Mouse (Mus musculus) forebrain, embryonic 12.5 days (tissue): Measurements from ENCODE around the gene Rin3. TPM values are rescaled to one million over a fixed set of nuclear protein-coding genes. Genes with fewer than 3 reads are reported as not detected.
"Not testable (repeated sequence)": the region's sequence is repeated elsewhere in the genome, so short reads cannot be mapped to it uniquely, and the experiment has no call there.

ENCODE experiments used
- ATAC-seq: fragments of 200-750 bp; cut with Nextera tagmentation; 2 replicates; pipeline ENCODE4 v1.8.0; 2017; ENCODE audit warnings: moderate TSS enrichment; ENCODE audit not compliant: low FRiP score
- H3K27ac ChIP-seq: fragments of 300-500 bp; sonication (generic); 2 replicates; pipeline ENCODE4 v1.5.1; 2016; ENCODE audit warnings: mild to moderate bottlenecking
- H3K27me3 ChIP-seq: fragments of 300-500 bp; sonication (generic); 2 replicates; pipeline ENCODE4 v1.6.1; 2016; ENCODE audit warnings: mild to moderate bottlenecking
- H3K36me3 ChIP-seq: fragments of 300-500 bp; sonication (generic); replicated peaks from 2 replicates; pipeline ENCODE4 v1.6.1; 2016; ENCODE audit warnings: mild to moderate bottlenecking
- H3K4me1 ChIP-seq: fragments of 300-500 bp; sonication (generic); 2 replicates; pipeline ENCODE4 v1.6.1; 2016
- H3K4me2 ChIP-seq: fragments of 300-500 bp; sonication (generic); 2 replicates; pipeline ENCODE4 v1.6.1; 2016; ENCODE audit warnings: mild to moderate bottlenecking, moderate library complexity
- H3K4me3 ChIP-seq: fragments of 300-500 bp; sonication (generic); replicated peaks from 2 replicates; pipeline ENCODE4 v1.5.1; 2016; ENCODE audit warnings: mild to moderate bottlenecking
- H3K9ac ChIP-seq: fragments of 300-500 bp; sonication (generic); 2 replicates; pipeline ENCODE4 v1.6.1; 2016; ENCODE audit warnings: mild to moderate bottlenecking
- H3K9me3 ChIP-seq: fragments of 300-500 bp; sonication (generic); 2 replicates; pipeline ENCODE4 v1.6.1; 2016
- WGBS: fragments of 180-500 bp; shearing (Covaris S2); methylation state at CpG from one replicate; pipeline ENCODE4 v1.1.7; 2016; 5-methylcytosine and 5-hydroxymethylcytosine counted together
- polyA plus RNA-seq: library from polyadenylated mRNA; unstranded; fragments of >200 nt; fragmentation: Nextera tagmentation; extraction: Ambion mirVana; gene quantifications from 2 replicates; pipeline ENCODE4 v1.2.1, GENCODE M21; 2016

Gene Rin3
- polyA plus RNA-seq, 1 experiment from 2014 or later: 2.9 TPM

- no peak for ATAC-seq
- Histone ChIP-seq H3K36me3 (no peaks in the 10 kb centered on the region), H3K4me2 (no peak overlapping the region), H3K4me3 (no peak overlapping the region), H3K4me1 (no peaks in the 10 kb centered on the region), H3K9ac (no peak overlapping the region), H3K9me3 (no peaks in the 10 kb centered on the region), H3K27me3 (no peaks in the 10 kb centered on the region), H3K27ac (no peak overlapping the region)
- WGBS: 86% methylated on average over 3 of the region's 3 CpGs
Measured at GRCm38 (mm10) chr12:102258522-102259112, 24.2 kb upstream of the Rin3 start.

- Histone ChIP-seq H3K4me2 (no peak overlapping the region), H3K27me3 (no peaks in the 10 kb centered on the region), H3K9ac (no peak overlapping the region), H3K9me3 (no peaks in the 10 kb centered on the region), H3K4me3 (no peak overlapping the region), H3K36me3 (no peaks in the 10 kb centered on the region), H3K4me1 (no peaks in the 10 kb centered on the region), H3K27ac (no peak overlapping the region)
- ATAC-seq: no peak
- WGBS: 68% methylated on average over 8 of the region's 8 CpGs
Measured at GRCm38 (mm10) chr12:102261933-102262396, 20.9 kb upstream of the Rin3 start.

DNA sequence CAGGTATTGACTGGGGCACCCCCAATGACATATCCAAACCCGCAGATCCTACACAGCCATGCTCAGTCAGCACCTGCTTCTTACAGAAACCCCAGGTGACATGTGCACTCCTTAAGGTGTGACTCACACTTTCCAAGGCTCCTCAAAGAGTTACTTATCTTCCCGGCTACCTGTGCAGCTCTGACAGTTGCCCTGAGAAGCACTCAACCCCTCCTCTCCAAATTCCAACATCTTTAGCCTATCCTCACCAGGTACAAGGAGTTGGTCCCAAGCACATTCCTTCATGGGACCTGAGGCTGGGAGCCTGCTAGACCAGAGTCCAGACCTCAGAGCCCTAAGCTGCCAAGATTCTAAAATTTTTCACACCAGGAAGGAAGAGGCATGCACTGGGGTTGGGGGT lies 20.0 kb upstream of the Rin3 start:
- H3K4me1 ChIP-seq: no peaks in the 10 kb centered on the region
- no peaks in the 10 kb centered on the region for H3K27me3 ChIP-seq
- H3K36me3 ChIP-seq: no peaks in the 10 kb centered on the region
- H3K27ac ChIP-seq: no peak overlapping the region
- H3K9ac ChIP-seq: no peak overlapping the region
- no peak overlapping the region for H3K4me3 ChIP-seq
- ATAC-seq: no peak
- H3K9me3 ChIP-seq: no peaks in the 10 kb centered on the region
- no peak overlapping the region for H3K4me2 ChIP-seq
- 97% methylated on average over 2 of the region's 2 CpGs for WGBS

DNA sequence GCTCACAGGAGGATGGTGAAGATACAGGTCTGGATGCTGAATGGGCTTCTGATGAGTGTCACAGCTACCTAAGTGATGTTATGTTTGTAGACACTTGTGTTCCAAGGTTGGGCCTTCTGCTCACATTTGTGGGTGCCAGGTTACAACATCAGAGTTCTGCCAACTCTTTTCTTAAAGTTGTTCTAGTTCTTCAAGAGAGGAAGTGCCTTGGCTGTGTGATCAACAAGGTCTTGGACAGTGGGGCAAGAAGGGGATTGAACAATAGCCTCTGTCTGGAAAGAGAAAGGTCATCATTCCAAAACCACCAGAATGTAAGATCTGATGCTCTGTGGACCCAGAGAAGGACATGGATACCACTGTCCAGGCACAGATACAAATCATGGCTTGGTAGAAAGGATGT lies 19.6 kb upstream of the Rin3 start:
- Histone ChIP-seq H3K4me3 (no peak overlapping the region), H3K4me1 (no peaks in the 10 kb centered on the region), H3K27ac (no peak overlapping the region), H3K9ac (no peak overlapping the region), H3K4me2 (no peak overlapping the region), H3K27me3 (no peaks in the 10 kb centered on the region), H3K9me3 (no peaks in the 10 kb centered on the region), H3K36me3 (no peaks in the 10 kb centered on the region)
- ATAC-seq: no peak

- no peak for ATAC-seq
- no peak overlapping the region for H3K4me3 ChIP-seq
- H3K27ac ChIP-seq: no peak overlapping the region
- H3K9me3 ChIP-seq: no peaks in the 10 kb centered on the region
- no peaks in the 10 kb centered on the region for H3K36me3 ChIP-seq
- no peaks in the 10 kb centered on the region for H3K4me1 ChIP-seq
- H3K4me2 ChIP-seq: no peak overlapping the region
- H3K27me3 ChIP-seq: no peaks in the 10 kb centered on the region
- no peak overlapping the region for H3K9ac ChIP-seq
- WGBS: 88% methylated on average over 8 of the region's 8 CpGs
Measured at GRCm38 (mm10) chr12:102266433-102266832, 16.4 kb upstream of the Rin3 start.

DNA sequence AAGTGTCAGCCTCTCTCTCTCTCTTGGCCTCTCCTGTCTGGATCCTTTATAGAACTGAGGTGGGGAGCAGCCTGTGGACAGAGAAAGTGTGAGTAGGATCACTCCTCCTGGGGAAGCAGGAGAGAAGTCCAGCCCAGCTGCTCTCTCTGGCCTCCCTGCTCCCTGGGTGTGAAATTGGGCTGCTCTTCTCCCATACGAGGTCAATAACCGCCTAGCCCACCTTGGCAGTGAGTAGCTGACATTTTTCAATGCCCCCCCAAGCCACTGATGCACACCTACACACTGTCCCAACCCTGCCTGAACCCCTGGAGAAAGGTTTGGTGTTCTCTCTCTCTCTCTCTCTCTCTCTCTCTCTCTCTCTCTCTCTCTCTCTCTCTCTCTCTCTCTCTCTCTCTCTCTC lies 13.7 kb upstream of the Rin3 start:
- no peak overlapping the region for H3K9ac ChIP-seq
- 65% methylated on average over 2 of the region's 2 CpGs for WGBS

GRCm38 (mm10) chr12:102270776-102271405 lies 12.0 kb upstream of the Rin3 start:
- ATAC-seq: no peak
- 90% methylated on average over 6 of the region's 6 CpGs for WGBS

More for the DNA sequence above, 13.7 kb upstream of the Rin3 start:
- Histone ChIP-seq H3K4me3 (no peak overlapping the region), H3K9me3 (no peaks in the 10 kb centered on the region), H3K4me1 (no peaks in the 10 kb centered on the region), H3K27me3 (no peaks in the 10 kb centered on the region), H3K4me2 (no peak overlapping the region), H3K36me3 (no peaks in the 10 kb centered on the region), H3K27ac (no peak overlapping the region)
- no peak for ATAC-seq

GRCm38 (mm10) chr12:102271447-102271846 lies 11.4 kb upstream of the Rin3 start:
- WGBS: 81% methylated on average over 4 of the region's 4 CpGs
- no peak overlapping the region for H3K9ac ChIP-seq
- H3K27ac ChIP-seq: no peak overlapping the region
- no peaks in the 10 kb centered on the region for H3K27me3 ChIP-seq
- H3K4me3 ChIP-seq: no peak overlapping the region
- H3K9me3 ChIP-seq: no peaks in the 10 kb centered on the region
- H3K4me1 ChIP-seq: no peaks in the 10 kb centered on the region
- no peak for ATAC-seq
- H3K36me3 ChIP-seq: no peaks in the 10 kb centered on the region
- H3K4me2 ChIP-seq: no peak overlapping the region

More at GRCm38 (mm10) chr12:102270776-102271405, 12.0 kb upstream of the Rin3 start:
- Histone ChIP-seq H3K9ac (no peak overlapping the region), H3K4me3 (no peak overlapping the region), H3K36me3 (no peaks in the 10 kb centered on the region), H3K27me3 (no peaks in the 10 kb centered on the region), H3K27ac (no peak overlapping the region), H3K4me1 (no peaks in the 10 kb centered on the region), H3K9me3 (no peaks in the 10 kb centered on the region), H3K4me2 (no peak overlapping the region)

DNA sequence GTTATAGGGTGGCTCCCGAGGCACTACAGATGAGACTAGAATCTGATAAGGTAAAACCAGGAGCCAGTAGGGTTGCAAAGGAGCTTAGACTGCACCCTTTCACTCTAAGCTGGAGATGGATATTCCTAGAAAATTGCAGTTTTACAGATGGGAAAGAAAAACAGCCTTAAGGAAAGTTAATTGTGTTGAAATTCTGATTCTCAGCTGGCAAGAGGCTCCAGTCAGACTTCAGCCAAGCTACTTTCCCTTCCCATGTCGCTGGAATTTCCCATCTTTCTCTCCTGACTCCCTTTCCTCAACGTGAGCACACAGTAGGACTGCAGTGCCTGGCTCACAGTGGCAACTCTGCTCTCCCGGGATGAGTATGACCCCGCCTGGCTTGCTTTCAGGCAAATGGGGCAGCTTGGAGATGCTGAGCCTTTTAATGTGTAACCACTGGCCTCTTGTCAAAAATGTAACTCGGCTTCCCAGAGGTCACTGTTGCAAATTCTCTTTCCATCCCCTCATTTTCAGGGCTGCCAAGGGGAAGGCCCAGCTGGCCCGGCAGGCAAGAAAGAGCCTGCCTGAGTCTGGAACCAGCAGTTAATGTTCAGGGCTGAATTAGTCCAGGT lies 6.9 kb upstream of the Rin3 start:
- Histone ChIP-seq H3K9ac (no peak overlapping the region), H3K36me3 (no peaks in the 10 kb centered on the region), H3K27me3 (peaks cover 6% of the 10 kb centered on the region), H3K4me3 (no peak overlapping the region), H3K4me1 (no peaks in the 10 kb centered on the region), H3K9me3 (no peaks in the 10 kb centered on the region), H3K4me2 (no peak overlapping the region), H3K27ac (no peak overlapping the region)
- no peak for ATAC-seq
- 69% methylated on average over 7 of the region's 7 CpGs for WGBS

GRCm38 (mm10) chr12:102280290-102280689 lies 2.6 kb upstream of the Rin3 start:
- not testable (repeated sequence) for H3K9me3 ChIP-seq, H3K4me2 ChIP-seq, H3K9ac ChIP-seq, H3K27ac ChIP-seq, H3K36me3 ChIP-seq, H3K4me3 ChIP-seq, ATAC-seq
- 76% methylated on average over 4 of the region's 4 CpGs for WGBS
- Histone ChIP-seq H3K4me1 (peaks cover 20% of the 10 kb centered on the region), H3K27me3 (peaks cover 43% of the 10 kb centered on the region)

DNA sequence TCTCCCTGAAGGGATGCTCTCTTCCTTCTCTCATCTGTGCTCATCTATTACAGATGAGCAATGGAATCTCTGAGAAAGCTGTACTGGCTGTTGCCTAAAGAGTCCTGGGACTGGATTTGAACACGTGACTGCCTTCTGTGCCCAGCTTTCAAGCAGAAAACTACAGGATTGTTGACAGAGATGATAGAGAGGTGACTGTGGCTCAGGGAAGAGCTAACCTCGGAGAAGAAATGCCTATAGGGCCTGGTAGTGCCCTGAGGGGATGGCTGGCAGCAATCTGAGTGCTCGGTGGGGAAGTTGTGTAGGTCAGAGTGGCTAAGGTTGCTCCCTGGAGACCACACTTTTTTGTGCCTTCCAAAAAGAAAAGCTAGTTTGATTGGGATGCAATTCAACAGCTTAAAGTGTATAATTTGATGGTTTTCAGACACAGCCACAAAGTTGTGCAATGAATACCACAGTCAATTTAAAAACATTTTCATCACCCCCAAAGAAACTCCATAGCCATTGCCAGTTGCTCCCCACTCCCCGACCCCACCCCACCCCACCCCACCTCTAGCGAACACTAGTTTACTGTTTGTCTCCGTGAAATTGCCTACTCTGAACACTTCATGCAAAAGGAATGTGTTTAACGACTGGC lies 1.9 kb upstream of the Rin3 start:
- Histone ChIP-seq H3K27me3 (peaks cover 49% of the 10 kb centered on the region), H3K36me3 (no peaks in the 10 kb centered on the region), H3K4me3 (no peak overlapping the region), H3K9me3 (no peaks in the 10 kb centered on the region), H3K4me1 (peaks cover 20% of the 10 kb centered on the region), H3K9ac (no peak overlapping the region), H3K27ac (no peak overlapping the region), H3K4me2 (no peak overlapping the region)
- ATAC-seq: no peak
- WGBS: 60% methylated on average over 7 of the region's 7 CpGs

- 50% methylated on average over 2 of the region's 2 CpGs for WGBS
- H3K36me3 ChIP-seq: no peaks in the 10 kb centered on the region
Measured at GRCm38 (mm10) chr12:102282126-102282525, 722 bp upstream of the Rin3 start.

More at GRCm38 (mm10) chr12:102282126-102282525, 722 bp upstream of the Rin3 start:
- no peak for ATAC-seq
- Histone ChIP-seq H3K9ac (no peak overlapping the region), H3K27ac (no peak overlapping the region), H3K4me3 (no peak overlapping the region), H3K4me1 (peaks cover 20% of the 10 kb centered on the region), H3K9me3 (no peaks in the 10 kb centered on the region), H3K4me2 (peak overlapping the region; percentile 96; the same call in 1 of the 2 replicates), H3K27me3 (peaks cover 49% of the 10 kb centered on the region)
